Mouse (Mus musculus): ENCODE measurements at regions not wholly inside any gene's neighbourhood (a gene's known extent, or its start where the extent isn't known, plus 50 kb on each side); places are given as distances from the start of the nearest gene placed in this dataset.
"Not testable (repeated sequence)": the region's sequence is repeated elsewhere in the genome, so short reads cannot be mapped to it uniquely, and the experiment has no call there.

DNA sequence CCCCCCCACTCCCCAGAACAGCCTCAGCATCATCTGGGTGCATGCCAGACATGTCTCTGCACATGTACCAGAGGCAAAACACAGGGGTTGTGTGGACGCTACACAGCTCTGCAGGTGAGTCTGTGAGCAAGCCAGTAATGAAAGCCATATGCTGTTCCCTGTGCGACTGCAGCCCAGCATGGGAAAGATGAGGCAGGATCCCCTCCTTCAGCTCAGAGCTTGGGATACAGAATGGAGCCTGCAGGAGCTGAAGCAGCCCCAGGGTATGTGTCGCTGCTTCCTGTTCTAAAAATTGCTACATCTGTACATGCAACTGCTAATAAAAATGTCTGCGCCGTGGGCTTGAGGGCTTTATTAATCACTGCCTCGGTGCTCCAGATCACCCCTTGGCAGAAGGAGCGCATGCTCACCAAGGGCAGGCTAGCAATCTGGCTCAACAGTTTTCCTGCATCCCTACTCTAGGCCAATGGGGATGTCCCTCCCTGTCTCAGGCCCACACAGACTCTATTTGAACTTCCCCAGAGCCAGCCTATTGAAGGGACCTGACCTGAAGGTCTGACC lies 407.0 kb upstream of the Cdh5 start:
- no peak for DNase-seq

- no peak for DNase-seq
Measured at GRCm38 (mm10) chr8:103699016-103699520, 402.4 kb upstream of the Cdh5 start.

DNA sequence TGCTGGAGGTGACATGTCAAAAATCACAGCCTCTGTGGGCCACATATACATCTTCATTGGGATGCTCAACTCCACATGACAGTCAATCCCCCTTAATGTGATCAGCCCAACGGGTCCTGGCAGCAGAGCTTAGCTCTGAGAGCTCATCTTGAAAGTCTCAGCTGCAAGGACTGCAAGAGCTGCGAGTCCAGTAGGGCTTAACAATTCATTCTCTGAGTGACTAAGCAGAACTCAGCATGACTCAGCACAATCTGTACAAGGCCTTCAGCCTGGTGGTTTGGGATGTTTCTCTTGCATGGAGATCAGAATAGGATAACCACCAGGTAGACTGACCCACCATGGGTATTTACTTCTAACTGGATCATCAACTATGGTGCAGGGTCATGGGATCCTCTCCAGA lies 399.2 kb upstream of the Cdh5 start:
- DNase-seq, result no peak

DNA sequence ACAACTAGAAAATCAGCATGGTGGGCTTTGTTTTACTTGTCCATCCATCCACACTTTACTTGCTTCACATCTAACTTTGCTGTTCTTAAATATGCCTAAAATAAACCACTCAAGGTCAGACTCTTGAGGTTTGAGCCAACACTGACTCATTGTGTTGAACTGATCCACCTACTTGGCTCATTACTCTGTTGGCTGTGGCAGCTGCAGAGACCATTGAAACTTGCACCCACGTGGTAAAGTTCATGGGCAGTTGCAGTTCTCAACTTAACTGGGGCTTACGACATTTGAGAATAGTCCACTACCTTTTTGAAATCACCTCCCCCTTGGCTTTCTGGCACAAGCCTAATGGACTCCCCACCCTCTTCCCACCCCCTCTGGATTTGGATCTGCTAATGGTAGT lies 395.3 kb upstream of the Cdh5 start:
- DNase-seq, result no peak

DNA sequence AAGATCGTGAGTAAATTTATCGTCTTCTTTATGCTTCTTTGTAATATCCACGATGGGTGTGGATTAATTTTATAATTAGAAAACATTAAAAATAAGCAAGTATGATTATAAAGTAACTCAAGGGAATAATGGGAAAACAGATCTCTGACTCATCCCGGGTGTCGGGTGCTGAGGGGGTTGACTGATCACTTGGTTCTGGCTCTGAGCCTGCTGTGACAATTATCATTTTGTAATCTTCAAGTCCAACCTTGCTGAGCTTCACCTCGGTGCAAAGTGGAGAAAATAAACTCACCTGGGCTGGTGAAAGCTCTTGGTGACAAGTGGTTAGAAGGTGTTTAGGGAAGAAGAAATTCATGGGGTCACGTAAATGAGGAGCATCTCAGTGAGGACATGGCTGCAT lies 390.6 kb upstream of the Cdh5 start:
- DNase-seq, result not testable (repeated sequence)

GRCm38 (mm10) chr8:103717723-103718122 lies 383.7 kb upstream of the Cdh5 start:
- DNase-seq, result no peak

- no peak for DNase-seq
Measured at GRCm38 (mm10) chr8:103733466-103733865, 368.0 kb upstream of the Cdh5 start.

GRCm38 (mm10) chr8:103738330-103738729 lies 363.1 kb upstream of the Cdh5 start:
- no peak for DNase-seq

- DNase-seq, result no peak
Measured at GRCm38 (mm10) chr8:103741395-103741794, 360.0 kb upstream of the Cdh5 start.

- DNase-seq, result no peak
Measured at GRCm38 (mm10) chr8:103748734-103749133, 352.7 kb upstream of the Cdh5 start.

DNA sequence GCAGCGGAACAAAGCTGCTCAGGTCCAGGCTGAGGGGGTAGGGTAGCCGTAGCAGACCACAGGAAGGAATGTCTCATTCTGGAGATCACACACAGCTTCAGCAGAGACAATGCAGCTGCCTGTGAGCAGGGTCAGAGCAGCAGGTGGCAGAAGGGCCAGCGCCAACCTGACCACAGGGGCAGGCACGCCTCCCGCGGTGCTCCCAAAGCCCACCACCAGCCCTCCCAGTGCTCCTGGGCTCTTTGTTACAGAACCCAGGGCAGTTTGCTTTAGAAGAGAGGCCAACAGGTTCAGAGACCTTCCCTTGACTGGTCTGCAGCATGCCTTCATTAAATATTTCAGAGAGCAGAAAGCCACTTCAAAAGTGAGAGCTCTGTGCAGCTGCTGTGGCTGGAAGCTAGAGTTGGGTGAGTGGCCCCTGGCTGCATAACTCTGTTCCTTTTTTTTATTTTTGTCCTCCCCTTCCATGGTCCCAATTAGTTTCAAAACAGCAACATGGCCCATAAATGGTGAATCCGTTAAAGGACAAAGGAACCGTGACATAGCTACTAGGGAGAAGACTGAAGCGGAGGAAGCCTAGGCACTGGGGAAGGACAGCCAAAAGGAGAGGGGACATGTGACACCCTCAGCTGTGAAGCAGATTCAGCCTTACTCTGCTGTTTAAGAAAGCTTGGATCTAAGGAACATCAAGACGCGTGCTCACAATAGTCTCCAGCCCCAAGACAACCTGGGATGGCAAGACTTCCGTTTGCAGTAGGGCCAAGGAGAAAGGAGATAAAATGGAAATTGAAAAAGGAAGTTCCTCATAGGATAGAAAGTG lies 350.9 kb upstream of the Cdh5 start:
- no peak for DNase-seq

DNA sequence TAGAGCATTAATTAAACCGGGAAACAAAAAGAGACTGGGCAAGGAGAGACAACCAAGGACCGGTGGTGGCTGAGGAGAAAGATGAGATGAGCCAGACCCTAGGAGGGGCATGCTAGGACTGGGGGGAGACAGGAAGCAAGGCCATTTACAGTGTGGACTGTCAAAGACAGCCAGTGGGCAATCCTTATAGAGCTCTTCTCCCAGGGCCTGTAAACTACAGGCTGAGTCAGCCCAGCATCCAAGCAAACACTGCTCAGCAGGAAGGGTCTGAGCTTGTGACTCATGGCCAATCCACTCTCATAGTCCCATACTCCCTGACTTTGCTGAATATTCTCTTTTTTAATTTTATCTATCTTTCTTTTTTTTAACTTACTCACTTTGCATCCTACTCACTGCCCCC lies 350.3 kb upstream of the Cdh5 start:
- no peak for DNase-seq

DNA sequence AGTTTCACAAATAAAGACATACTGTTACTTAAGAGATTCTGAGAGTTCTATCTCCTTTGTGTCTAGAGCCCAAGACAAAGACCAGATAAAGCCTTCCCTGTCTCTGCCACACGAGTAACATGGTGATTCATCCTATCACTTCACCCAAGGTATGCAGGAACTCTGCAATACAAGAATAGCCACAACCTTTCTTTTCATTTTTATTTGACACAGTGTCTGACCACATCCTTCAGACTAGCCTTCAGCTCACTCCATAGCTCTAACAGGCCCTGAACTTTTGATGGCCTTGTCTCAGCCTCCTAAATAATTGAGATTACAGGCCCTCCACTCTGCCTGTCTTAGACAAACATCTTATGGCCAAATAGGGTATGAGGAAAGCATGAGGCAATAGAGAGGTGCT lies 337.6 kb upstream of the Cdh5 start:
- DNase-seq, result no peak

DNA sequence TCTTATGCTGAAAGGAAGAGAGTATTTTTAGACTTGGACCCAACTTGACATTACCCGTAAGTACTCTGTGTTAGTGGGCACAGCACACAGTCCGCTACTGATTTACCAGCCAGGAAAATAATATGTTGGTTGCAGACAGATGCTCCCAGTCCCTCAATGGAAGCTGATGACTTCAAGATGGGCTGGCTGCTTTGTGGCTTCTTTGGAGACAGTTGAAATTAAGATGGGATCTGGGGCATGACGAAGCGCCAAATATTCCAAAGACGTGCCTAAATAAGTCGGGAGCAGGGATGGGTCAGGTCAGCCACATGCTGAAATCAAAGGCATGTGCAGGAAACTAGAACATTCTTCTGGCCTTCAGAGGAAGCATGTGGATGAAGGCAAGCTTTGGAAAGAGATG lies 321.8 kb upstream of the Cdh5 start:
- no peak for DNase-seq

DNA sequence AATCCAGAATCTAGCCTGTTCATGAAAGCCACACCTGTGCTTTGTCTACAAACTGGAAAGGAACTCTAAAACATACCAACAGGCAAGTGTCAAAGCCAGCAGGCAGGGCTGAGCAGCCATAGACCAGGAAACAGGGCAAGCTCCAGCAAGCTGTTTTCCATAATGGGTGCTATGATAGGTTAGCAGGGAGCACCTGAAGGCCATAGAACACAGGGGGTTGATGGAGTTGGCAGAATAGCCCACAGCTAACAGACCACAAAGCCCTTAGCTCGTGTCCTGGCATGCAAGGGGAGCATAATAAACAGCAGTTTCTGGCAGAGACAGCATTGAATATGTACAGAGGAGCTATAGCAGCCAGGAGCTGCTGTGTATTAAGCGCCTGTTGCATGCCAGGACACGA lies 313.1 kb upstream of the Cdh5 start:
- DNase-seq, result no peak

- DNase-seq, result no peak
Measured at GRCm38 (mm10) chr8:103793331-103793730, 308.1 kb upstream of the Cdh5 start.

GRCm38 (mm10) chr8:103798630-103799029 lies 302.8 kb upstream of the Cdh5 start:
- not testable (repeated sequence) for DNase-seq

- no peak for DNase-seq
Measured at GRCm38 (mm10) chr8:103808171-103808570, 293.3 kb upstream of the Cdh5 start.

DNA sequence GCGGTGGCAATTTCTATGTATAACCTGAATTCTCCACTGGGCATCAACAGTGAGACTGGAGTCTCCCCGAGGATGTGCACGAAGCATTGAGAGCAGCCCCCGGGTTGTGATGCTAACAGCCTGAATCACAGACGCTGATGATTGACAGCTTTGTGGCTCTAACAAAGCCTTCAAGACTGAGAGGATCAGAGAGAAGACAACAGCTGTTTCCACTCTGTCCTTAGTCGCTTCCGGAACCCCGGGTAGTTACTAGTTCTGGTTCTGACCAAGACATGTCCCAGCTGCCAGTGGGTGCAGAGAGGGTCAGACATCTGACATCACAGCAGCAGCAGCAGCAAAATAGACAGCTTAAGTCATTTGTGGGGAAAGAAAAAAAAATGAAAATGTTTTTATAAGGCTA lies 292.8 kb upstream of the Cdh5 start:
- no peak for DNase-seq

DNA sequence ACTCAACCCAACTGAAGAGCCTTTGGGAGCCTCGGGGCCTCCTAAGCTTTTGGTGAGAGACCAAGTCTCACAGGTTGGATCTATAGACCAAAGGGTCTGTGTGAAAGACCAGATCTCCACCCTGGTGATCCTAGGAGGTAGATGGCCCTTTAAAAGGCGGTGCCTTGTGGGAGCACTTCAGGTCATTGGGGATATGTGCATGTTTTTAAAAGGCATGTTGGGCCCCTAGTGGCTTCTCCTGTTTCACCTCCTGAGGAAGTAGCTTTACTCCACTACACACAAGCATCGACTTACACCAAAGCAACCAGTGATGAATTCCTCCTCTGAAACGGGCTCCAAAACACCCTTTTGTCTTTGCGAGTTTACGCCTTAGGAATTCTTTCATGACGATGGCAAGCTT lies 292.3 kb upstream of the Cdh5 start:
- no peak for DNase-seq

- no peak for DNase-seq
Measured at GRCm38 (mm10) chr8:103813954-103814591, 287.4 kb upstream of the Cdh5 start.

DNA sequence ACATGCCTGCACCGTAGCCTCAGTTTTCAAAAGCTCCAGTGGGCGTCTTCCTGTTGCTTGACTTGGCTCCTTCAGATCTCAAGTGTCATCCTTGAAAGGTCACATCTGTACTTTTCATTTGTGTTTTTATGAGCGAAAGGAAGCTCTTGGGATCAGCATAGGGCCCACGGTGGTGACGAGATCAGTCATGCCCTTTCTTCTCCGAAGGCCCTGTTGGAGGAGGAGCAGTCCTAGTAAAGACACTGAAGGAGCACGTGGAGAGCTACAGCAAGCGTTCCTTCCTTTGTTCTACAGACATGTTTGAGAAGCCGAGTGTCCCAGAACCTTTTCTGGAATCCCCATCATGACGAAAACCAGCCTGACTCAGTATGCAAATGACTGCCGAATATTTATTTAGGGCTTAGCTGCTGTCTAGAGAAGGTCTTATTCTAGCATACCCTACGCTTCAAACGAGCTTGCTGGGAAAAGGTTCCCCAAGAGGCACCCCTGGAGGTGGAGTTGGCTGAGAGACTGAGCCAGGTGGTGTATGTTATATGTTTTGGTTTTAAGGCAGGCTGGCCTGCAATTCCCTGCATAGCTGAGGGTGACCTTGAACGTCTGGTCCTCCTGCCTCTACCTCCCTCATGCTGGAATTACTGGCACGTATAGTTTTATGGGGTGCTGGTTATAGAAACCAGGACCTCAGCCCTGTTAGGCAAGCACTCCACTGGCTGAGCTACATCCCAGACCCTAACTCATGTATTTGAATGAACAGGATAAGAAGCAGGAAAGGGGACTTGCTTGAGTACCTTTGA lies 285.1 kb upstream of the Cdh5 start:
- DNase-seq, result no peak

DNA sequence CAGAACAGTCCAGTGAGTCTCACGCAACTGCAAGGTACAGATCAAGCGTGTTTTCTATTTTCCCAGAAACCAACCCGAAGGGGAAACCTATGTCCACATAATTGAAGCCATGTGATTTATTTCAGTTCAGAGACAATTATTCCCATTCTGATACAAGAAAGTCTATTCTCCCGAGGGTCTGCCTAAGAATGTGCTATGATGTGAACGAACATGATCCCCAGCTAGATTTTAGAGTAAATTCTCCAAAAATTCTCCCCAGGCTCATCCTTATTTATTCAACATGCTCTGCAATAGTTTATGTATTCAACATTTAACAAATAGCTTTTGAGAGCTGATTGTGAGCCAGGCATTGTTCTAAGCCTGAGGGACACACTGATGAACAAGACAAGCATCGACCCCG lies 277.9 kb upstream of the Cdh5 start:
- DNase-seq, result no peak

Data from cerebellum, adult 18-20 months (tissue).